Mouse (Mus musculus): ENCODE data around the gene Disc1. TPM values are rescaled to one million over a fixed set of nuclear protein-coding genes. Genes with fewer than 3 reads are reported as not detected.
A peak's percentile ranks its signal among the peaks of the same experiment; 100 is the strongest.

Disc1 gene
- total RNA-seq, 2 experiments from 2014 or later: 1.4 to 2.5 TPM

DNA sequence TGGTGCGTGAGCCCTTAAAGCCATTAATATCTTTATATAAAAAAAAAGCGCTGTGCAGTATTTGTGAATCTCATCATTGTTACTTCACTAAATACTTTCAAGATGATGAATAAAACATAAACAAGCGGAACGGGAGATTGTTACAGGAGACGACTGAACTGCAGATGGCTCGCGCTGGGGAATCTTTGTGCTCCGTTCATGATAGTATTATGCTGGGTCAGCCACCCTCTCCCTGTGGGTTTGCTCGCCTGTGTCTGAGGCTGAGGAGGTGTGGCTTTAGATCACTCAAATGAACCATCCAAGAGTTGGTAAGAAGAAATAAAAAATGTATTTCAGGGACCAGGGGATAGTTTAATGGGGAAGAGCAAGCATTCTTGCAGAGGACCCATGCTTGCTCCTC is 113.0 kb downstream of the Disc1 start:
- DNase-seq (ENCODE audit: low spot score in 2 of 2): no peak
- intact Hi-C loops (cut with DNase I): loop anchor here (5.0 to 10.0 kb wide), 2 partner anchors 400 to 698 kb away; partner anchors contain the start of gene Sipa1l2

DNA sequence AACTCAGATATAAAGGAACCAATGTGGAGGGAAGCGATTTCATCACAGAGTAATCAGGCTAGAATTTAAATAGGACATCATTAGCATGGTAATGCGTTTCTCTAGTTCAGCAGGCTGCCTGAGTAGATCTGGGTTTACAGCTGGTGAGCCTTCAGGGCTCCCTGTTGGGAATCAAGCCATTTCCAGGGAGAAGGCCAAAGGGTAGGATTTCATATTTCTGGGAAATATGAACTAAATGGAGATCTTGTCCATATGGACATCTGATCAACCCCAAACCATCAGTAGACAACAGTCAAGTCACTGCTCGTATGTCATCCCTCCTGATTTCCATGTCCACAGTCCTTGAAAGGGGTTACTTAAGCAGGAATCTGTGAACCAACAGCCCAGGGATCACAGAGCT is 115.6 kb downstream of the Disc1 start:
- intact Hi-C loops (cut with DNase I): loop anchor here (5.0 to 10.0 kb wide), 2 partner anchors 398 to 695 kb away; partner anchors contain the start of gene Sipa1l2
- no peak for DNase-seq (ENCODE audit: low spot score in 2 of 2)

DNA sequence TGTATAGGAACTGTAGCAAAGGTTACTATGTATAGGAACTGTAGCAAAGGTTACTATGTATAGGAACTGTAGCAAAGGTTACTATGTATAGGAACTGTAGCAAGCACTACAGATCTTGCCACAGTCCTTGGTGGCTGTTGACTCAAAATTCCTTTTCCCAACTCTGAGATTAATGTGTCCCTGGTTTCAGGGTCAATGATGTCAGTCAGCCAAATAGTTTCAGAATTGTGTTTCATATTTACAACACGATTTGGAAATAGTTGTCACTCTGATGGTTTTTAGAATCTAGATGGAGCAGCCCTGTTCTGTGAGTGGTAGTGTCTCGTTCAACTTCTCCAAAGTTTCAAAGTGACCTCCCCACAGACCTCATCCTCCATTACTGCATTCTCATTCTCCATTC is 117.5 kb downstream of the Disc1 start:
- DNase-seq (ENCODE audit: low spot score in 2 of 2): no peak
- intact Hi-C loops (cut with DNase I): no loop called here

DNA sequence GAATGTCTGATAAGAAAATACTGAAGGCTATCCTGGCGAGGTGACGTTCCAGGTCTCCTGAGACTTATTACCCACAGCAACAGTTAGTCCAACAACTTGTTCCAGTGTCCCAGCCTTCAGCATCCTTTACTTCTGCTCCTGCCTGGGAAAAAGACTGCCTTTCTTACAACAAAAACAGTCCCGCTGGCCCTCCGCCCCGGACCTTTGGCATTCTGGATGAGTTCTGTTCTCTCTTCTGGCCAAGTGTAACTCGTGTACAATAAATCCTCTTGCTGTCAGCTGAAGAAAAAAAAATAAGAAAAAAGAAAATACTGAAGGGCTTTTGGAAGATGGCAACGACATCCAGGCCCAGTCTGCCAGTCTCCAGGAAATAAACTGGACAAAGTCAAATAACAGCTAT is 120.2 kb downstream of the Disc1 start:
- intact Hi-C loops (cut with DNase I): no loop called here
- DNase-seq (ENCODE audit: low spot score in 2 of 2): no peak

DNA sequence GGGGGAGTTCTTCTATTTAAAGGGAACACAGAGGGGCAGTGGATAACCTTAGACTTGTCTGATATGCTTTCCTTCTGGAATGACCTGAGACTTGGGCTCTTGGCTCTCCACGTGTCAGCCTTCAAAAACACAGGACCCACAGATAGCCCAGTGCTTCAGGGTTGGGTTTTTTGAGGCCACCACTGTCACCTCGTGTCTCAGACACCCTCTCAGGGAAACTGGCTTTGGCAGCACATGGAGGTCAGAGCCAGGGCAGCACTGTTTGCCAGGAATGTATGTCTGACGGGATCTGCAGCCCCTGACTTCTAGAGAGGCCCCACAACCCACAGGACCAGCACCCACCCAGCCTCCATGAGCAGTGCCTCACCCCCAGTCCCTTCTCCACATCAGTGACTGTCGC is 120.9 kb downstream of the Disc1 start:
- DNase-seq (ENCODE audit: low spot score in 2 of 2): no peak

DNA sequence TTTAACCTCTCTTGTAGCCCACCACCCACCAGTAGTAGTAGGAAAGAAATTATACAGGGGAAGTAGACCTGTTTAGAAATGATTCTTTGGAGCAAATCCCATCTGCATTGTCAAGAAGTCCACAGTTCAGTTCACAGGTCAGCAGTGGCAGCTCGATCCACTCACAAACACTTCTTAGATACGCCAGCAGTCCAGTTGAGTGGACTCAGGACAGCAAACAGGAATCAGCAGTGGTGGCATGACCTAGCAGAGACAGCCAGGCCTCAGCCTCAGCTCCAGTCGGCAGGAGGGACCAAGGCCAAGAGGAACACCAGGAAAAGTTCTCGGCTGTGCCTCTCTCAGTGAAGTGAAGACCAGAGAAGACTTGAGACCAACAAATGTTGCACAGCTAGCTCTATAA is 121.7 kb downstream of the Disc1 start:
- no peak for DNase-seq (ENCODE audit: low spot score in 2 of 2)
- intact Hi-C loops (cut with DNase I): no loop called here

More for the DNA sequence above, 120.9 kb downstream of the Disc1 start:
- intact Hi-C loops (cut with DNase I): no loop called here

DNA sequence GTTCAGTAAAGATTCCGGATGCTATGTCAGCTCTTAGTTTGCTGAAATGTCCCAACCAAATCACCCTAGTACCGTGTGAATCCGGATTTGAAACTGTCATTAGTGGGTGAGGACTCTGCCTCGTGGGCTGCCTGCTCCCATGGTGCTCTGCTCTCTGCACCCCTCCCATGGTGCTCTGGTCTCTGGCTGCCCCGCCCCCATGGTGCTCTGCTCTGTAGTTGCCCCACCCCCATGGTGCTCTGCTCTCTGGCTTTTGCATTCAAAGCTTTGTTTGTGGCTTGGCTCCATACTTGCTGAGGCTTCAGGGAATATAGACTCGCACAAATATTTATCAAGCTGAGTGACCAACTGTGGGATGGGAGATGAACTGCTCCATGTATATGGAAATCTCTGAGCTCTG is 123.1 kb downstream of the Disc1 start:
- intact Hi-C loops (cut with DNase I): no loop called here
- no peak for DNase-seq (ENCODE audit: low spot score in 2 of 2)

DNA sequence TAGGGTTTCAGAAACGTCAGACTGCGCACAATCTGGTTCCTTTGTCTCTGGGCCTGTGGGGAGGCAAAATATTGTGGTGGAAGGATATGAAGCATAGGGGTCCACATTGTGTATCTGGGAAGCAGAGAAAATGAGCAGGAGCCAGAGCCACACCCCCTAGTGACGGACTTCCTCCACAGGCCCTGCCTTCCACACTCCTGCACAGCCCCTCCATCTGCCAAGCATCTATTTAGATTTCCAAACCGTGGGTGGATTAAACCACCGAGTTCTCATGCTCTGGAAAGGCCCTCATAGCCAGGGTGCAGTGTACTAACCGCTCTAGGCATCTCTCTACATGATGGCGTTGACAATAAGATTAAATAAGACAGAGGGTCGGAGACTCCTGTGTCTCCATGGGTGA is 124.0 kb downstream of the Disc1 start:
- DNase-seq (ENCODE audit: low spot score in 2 of 2): no peak
- intact Hi-C loops (cut with DNase I): no loop called here

DNA sequence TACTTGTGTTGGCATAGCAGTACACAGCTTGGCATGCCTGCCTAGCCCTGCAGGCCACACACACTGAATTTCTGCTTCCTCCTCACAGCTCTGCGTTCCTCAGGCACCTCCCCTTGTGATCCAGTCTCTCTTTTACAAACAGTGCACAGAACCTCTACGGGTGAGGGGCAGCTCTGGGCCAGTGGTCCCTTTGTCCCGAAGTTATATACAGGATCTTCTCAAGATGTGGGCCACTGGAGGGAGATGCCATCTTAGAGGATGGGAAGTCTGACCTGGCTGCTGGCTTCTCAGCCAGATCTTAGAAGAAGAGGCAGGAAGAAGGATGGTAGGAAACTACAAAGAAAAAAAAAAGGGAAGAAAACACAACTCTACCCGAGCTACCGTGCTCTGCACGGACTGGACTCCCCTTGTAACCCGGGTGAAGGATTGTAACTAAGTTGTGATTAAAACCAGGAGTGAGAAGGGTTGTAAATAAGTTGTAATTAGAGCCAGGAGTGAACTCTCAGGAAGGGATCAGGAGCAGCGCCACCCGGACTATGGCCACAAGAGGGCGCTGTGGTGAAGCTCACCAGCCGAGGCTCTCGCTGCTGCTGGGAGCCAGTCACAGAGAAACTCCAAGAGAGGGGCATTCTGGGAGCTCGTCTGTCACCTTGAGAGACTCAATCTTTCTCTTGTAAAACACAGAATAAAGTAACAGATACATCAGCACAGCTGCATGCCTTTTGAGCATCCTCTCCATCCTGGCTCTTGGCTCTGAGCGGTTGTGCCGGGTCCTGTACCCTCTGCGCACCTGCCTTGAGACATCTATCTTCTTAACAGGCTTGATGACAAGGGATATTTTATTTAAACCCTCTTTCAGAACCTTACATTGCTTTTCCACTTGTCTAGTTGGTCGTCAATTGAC is 129.8 kb downstream of the Disc1 start:
- intact Hi-C loops (cut with DNase I): loop anchor here (1.0 to 10.0 kb wide), 4 partner anchors 111 to 689 kb away; partner anchors contain the start of gene Sipa1l2
- peak; percentile 71 to 74 for DNase-seq (ENCODE audit: low spot score in 2 of 2)

DNA sequence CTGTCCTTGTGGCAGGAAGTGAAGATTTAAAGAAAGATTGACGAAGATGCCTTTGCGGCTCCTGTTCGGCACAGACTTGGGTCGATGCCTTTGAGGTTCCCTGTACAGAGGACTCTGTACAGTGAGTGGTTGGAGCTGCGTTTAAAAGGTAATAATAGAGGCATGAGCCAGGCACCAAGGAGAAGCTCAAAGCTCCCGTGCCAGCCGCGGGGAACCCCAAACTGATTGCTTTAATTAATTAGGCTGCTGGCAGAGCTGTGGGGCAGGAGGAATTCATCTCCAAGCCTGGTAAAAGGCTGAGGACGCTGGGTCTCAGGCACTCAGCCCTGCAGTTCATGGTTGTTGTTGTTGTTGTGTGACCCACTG is 130.4 kb downstream of the Disc1 start:
- intact Hi-C loops (cut with DNase I): loop anchor here (1.0 to 10.0 kb wide), 4 partner anchors 110 to 688 kb away; partner anchors contain the start of gene Sipa1l2
- DNase-seq (ENCODE audit: low spot score in 2 of 2): no peak

DNA sequence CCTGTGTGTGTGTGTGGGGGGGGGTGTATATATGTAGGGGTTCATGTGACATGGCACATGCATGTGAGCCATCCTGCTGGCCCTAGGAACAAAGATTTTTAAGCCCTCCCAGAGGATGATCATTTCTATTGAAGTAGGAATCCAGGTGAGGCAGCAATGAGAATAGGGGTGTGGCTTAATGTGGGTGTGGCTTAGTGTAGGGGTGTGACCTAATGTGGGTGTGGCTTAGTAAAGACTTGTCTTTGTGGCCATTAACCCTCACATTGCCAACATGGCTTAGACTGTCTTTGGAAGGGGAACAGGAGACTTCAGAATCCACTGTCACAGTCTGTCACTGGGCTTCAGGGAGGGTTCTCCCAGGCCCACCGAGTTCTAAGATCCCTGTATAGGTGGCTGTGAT is 130.9 kb downstream of the Disc1 start:
- intact Hi-C loops (cut with DNase I): loop anchor here (1.0 to 10.0 kb wide), 4 partner anchors 110 to 687 kb away; partner anchors contain the start of gene Sipa1l2
- no peak for DNase-seq (ENCODE audit: low spot score in 2 of 2)

DNA sequence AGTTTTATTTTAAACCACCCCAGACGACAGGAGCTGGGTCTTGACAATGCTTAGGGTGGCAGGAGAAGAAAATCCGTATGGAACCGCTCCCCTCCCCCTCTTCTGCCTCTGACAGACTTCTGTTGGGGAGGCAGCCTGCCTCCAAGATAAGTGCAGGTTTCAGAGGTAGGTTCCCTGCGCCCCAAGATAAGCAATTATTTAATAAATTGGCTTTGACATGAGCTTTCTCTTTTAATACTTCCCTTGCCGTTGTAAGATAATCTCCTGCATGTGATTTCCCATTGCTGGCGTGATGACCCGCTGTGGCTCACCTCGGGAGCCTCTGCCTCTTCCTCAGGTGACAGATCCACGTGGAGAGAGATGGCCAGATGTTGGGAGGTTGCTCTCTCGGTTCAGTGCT is 133.0 kb downstream of the Disc1 start:
- intact Hi-C loops (cut with DNase I): loop anchor here (10.0 kb wide), 1 partner anchor 108 kb away; no protein-coding TSS in a partner anchor
- no peak for DNase-seq (ENCODE audit: low spot score in 2 of 2)

DNA sequence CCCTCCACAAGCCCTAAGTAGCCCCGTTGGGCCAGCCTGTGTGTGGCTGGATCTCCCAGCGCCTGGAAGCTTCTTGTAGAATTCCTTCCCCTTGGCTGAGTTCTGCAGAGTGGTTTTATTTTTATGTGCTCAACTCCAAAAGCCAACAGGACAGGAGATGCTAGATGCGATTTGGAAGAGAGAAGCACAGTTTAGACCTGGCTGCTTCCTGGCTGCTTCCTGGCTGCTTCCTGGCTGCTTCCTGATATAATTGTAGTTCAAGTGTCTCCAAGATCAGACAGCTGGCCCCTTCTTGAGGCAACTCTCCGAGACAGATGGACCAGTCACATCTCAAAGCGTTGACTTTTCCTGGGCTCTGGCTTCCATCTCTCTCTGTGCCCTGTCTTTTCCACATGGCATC is 139.7 kb downstream of the Disc1 start:
- no peak for DNase-seq (ENCODE audit: low spot score in 2 of 2)
- intact Hi-C loops (cut with DNase I): no loop called here

DNA sequence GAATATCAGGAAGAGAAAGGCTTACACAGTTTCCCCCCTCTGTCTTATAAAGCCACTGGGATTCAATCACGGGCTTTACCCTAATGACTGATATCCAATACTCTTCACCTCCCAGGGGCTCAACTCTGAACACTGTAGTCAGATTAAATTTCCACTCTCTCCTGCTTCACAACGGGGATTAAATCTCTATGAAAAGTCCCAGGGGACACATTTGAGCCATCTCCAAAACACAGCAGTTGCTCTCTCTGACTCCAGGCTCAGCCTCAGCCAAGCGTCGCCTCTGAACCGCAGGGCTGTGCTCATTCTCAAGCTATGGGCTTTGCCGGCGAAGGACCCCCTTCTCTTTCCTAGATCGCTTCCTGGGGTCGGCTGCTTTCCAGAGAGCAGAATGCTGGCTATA is 141.1 kb downstream of the Disc1 start:
- no peak for DNase-seq (ENCODE audit: low spot score in 2 of 2)
- intact Hi-C loops (cut with DNase I): no loop called here

DNA sequence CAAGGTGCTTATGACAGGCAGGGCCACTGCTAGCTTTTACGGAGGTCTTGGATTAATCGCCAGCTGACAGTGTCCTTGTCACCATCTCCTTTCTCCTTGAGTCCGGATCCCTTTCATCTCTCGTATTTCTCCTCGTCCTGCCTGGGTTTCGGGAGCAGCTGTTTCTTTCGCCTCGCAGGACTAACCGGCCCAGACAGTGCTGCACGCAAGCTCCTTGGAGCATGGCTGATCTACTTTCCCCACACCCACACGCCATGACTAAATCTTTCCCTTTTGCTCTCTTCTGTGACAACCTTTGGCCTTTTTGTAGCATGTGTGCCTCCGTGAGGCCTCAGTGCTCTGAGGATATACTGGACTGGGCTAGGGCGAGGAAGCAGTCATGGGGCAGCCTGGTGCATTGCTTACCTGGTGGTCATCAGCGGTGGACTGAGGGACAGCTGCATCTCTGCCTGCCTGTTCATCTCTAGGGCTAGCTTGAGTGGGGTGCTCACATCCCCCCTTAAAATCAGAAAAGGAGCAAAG is 142.6 kb downstream of the Disc1 start:
- intact Hi-C loops (cut with DNase I): no loop called here
- DNase-seq (ENCODE audit: low spot score in 2 of 2): no peak

DNA sequence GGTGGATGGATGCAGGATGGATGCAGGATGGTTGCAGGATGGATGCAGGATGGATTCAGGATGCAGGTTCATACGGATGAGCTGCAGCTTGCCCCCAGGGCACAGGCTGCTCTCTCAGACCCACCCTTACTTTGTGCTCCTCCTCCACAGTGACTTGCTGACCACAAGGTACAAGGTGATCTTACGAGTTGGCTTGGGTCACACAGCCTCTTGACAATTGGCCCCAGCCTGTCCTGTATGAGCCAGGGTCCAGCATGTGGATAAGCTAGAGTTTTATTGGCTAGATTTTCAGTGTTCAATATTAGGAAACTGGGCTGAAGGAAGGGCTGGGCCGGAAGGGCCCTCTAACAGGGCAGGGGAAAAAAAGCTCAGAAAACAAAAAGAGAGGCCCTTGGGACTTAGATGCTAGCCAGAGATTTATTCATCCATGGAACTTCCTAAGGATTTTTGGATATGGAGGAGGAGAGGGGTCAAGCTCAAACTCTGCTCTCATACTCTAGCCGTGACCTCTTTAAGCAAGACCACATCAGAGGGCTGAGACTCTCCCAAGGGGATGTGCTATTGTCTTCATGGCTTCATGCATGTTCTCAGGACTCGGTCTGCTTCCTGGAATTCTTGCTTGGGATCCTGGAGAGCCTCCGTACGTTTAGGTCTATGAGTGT is 143.5 kb downstream of the Disc1 start:
- DNase-seq (ENCODE audit: low spot score in 2 of 2): no peak
- intact Hi-C loops (cut with DNase I): no loop called here

DNA sequence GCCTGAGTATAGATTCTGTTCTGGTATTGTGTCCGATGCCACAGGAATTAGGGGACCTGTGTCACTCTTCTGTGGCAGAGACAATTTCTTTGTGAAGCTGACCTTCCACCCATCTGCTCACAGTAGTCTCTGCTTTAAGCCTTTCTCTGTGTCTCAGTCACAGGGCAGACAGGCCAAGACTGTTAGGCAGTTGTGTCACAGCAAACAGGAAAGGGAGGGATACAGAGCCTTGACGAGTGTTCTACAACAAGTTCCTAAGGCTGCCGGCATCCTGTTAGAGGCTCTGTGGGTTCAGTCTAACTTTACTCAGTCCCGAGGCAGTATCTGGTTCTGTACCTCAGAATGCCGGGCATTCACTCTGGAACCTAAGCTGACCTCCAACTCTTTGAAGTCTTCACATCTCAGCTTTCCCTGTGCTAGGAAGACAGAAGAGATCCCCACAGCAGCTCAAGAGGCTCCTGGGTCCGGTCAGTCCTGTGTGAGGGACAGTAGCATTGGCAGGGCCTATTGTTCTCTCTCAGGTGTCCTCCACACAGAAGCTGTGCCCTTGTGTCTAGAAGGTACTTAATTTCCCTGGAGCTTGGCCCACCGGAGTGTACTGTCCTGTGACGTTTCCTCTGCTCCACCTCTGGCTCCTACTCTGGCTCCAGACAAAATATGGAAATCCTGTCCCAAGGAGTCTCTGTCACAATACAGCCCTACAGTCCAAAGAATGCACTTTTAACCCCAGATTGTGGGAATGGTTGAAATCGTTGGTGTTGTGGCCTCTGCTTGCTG is 144.6 kb downstream of the Disc1 start:
- intact Hi-C loops (cut with DNase I): no loop called here

DNA sequence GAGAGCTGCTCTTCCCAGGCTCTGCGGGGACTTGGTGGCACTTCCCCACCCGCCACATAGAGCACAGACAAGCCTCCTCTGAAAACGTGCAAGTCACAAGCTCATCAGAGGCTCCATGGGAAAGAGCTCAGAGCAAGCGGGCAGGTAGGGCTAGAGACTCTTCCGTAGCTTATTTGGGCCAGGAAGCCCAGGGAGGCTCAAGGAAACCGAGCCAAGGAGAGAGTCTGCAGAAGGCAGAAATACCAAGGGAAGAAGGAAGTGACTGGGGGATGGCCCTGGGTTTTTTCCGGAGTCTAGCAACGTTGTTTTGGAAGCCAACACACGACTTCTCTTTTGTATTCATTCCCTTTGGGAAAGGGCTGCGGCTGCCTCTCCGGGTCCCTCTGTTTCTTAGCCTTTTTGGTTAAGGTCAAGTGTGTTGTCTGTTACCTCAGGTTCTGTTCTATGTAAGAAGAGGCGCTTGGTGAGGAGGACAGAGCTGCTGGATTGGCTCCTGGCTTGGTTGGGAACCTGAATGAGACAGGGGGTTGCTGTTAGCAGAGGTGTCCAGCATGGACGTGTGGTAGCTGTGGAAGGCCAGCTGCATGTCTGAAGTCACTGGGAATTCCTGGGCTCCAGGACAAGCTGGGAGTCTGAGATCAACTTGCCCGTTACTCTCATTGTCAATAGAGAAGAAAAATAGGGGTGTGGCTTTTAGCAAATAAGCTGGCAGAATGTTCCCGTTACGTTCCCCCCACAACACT is 145.4 kb downstream of the Disc1 start:
- no peak for DNase-seq (ENCODE audit: low spot score in 2 of 2)
- intact Hi-C loops (cut with DNase I): no loop called here

More for the DNA sequence above, 144.6 kb downstream of the Disc1 start:
- no peak for DNase-seq (ENCODE audit: low spot score in 2 of 2)

DNA sequence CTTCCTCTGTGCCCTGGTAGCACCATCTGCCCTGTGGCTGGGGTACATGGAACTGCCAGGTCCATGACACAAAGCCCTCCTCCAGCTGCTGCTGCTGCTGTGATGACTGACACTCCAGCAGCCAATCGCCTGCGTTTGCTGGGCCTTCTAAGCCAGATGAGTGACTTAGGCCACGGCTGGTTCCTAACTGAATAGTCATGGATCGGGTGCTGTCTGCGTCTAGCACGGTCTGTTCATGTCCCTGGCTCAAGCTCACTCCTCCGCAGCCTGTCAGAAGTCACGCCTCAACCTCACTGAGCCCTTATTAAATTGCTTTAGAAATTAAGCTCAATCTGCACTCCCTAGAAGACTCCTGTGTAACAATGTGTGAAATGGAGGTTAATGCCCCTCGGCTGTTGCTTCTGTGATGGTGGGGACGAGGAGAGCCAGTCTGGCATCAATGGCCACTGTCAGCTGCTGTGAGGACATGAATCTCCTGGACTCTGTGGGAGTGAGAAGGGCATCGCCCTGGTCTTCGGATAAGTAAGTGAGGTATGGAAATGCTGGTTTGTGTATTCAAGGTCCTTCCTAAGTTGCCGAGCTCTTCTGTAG is 146.4 kb downstream of the Disc1 start:
- intact Hi-C loops (cut with DNase I): no loop called here
- DNase-seq (ENCODE audit: low spot score in 2 of 2): no peak

Data from left cerebral cortex, postnatal 36 days (tissue).